Mouse (Mus musculus): ENCODE measurements around the gene Zfp385a.

DNA sequence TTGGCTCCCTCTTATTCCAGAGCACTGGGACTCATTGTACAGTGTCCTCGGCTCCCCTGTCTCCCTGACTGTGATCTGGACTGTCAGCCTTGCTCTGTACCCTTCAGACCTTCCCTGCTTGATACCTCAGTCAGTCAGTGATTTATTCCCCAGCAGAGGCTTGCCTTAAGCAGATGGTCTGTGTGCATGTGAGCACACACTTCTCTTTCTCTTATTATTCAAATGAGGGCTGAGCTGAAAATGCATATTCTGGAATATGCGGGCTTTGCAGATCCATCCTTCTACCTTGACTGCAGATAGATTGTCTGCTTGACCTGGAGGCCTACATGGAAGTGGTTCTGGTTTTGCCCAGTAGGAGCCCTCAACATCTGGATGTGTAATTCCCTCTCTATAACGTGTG lies 41.9 kb downstream of the Zfp385a start:
- TF ChIP-seq CTCF (IDR thresholded peaks at IDR 0.05; ENCODE audit: low read depth, low read length) (no peak), EP300 (IDR thresholded peaks at IDR 0.05; ENCODE audit: insufficient read depth, low read depth, low read length) (no peak)
